15 mouse cellular contexts compared by ENCODE assay signal in genomic region chr5:115853691-115854090, GRCm38 (mm10).
"Had no signal": no experiment of that assay in that cellular context is flagged by ENCODE, and none has a peak within 500 bp of the region (broad histone marks: within the 10 kb centered on the region; RNA-seq: fewer than 3 reads in every experiment).

No protein-coding gene starts in this region.

- H3K27ac ChIP-seq: limb, embryonic 13.5 days; liver, embryonic 13.5 days; macrophage; midbrain, embryonic 12.5 days; midbrain, embryonic 15.5 days; neural tube, embryonic 12.5 days; neural tube, embryonic 15.5 days had no signal

- H3K4me2 ChIP-seq: limb, embryonic 13.5 days; liver, embryonic 13.5 days; lung, embryonic 14.5 days; midbrain, embryonic 12.5 days; midbrain, embryonic 15.5 days; neural tube, embryonic 12.5 days; neural tube, embryonic 15.5 days had no signal

- H3K9ac ChIP-seq: limb, embryonic 13.5 days; liver, embryonic 13.5 days; lung, embryonic 14.5 days; midbrain, embryonic 12.5 days; midbrain, embryonic 15.5 days; neural tube, embryonic 12.5 days; neural tube, embryonic 15.5 days had no signal

- H3K36me3 ChIP-seq: midbrain, embryonic 15.5 days; neural tube, embryonic 15.5 days had no signal

- H3K27me3 ChIP-seq: limb, embryonic 13.5 days; liver, embryonic 13.5 days; midbrain, embryonic 12.5 days; midbrain, embryonic 15.5 days; neural tube, embryonic 12.5 days; neural tube, embryonic 15.5 days had no signal

- H3K9me3 ChIP-seq: limb, embryonic 13.5 days; liver, embryonic 13.5 days; midbrain, embryonic 12.5 days; midbrain, embryonic 15.5 days; neural tube, embryonic 12.5 days; neural tube, embryonic 15.5 days had no signal

- H3K4me3 ChIP-seq: limb, embryonic 13.5 days; liver, embryonic 13.5 days; midbrain, embryonic 12.5 days; midbrain, embryonic 15.5 days; neural tube, embryonic 12.5 days; neural tube, embryonic 15.5 days had no signal

- H3K4me1 ChIP-seq: limb, embryonic 13.5 days; neural tube, embryonic 12.5 days had no signal

- ATAC-seq: midbrain, embryonic 15.5 days had no signal

- DNase-seq: kidney, adult 8-10 months; left cerebral cortex, postnatal 4 days; liver; liver, embryonic 13.5 days; right cerebral cortex, adult 18-20 months; right cerebral cortex, postnatal 25 days; thymus, adult 18-20 months; thymus, postnatal 36 days had no signal
